Mouse (Mus musculus): ENCODE results near the gene Arap1.

Gene Arap1

DNA sequence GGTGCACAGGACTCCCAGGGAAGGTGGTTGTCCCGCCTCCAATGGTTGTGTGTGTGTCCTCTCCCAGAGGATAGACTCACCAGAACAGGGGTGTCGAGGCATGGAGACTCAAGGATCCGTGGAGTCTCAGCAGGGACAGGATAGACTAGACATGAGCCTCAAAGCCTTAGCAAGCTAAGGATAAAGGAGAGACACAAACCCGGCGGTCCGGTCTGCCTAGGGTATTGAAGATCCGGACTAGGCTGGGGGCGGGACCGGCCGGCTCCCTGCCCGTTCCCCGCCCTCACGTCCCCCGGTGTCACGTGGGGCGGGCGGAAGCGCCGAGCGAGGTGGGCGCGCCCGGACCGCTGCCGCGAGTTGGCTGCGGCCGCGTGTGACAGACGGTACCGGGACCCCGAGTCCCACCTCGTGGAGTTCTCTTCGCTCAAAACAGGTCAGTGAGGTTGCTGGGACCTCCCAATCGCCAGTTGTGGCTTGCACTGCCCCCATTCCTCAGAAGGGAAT lies at the start of gene Arap1:
TSS of gene Arap1 (plus strand) at position 301 of the 504 bp plus-strand sequence.
- DNase-seq (ENCODE audit: inconsistent age in 2 of 2, low spot score in 1 of 2): peak; percentile 72 to 84

GRCm38 (mm10) chr7:101298375-101298774 lies 49.5 kb upstream of the Arap1 start:
- no peak for DNase-seq (ENCODE audit: inconsistent age in 2 of 2, low spot score in 1 of 2)

DNA sequence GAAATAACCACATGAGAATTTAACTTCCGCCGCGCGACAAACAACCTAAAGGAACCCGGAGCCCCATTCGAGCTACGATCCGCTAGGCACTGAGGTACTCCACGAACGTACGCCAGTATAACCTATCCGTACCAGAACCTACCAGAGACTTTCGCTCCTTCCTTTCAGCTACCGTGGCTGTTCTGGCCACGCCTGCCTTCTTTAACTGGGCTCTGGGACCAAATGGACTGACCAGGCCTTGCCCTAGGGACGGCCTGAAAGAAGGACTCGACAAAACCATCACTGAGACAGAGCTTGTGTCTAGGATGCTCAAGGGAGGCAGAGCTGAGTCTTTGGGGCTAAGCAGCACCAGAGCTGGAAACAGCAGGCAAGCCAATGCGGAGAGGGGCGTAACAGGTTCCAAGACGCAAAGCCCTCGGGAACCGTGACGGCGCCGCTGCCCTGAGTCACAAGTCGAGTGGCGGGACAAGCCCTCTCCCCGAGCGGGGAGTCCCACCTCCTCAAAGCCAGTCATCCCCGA lies 46.4 kb upstream of the Arap1 start:
- no peak for DNase-seq (ENCODE audit: inconsistent age in 2 of 2, low spot score in 1 of 2)

DNA sequence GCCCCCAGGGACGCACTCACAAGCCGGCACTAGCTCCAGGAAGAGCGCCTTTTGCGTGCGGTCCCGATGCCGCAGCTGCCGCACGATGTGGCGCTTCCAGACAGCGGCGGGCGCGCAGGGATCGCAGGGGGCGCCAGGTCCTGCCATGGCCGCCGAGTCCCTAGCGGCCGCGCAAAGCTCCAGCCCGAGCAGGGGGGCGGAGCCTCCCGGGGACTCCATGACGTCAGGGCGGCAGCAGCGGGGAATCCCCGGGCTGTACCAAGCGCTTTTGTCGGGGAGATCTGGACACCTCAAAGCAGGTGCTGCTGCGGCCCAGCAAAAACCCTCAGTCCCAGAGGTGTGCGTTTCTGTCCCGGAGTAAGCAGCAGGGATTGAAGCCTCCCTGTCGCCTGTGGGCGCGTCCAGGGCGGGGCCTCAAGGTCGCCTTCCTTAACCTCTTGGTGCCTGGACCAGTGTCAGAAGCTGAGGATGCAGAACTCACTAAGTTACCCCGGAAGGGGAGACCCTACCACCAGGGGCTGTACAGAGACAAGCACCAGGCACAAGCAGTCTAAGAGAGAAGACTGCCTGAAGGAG lies 45.9 kb upstream of the Arap1 start, which contains the start of gene Atg16l2:
TSS of gene Atg16l2 (minus strand) at position 371 of the 576 bp plus-strand sequence.
- peak; percentile 96 to 98 for DNase-seq (ENCODE audit: inconsistent age in 2 of 2, low spot score in 1 of 2)

GRCm38 (mm10) chr7:101302691-101303090 lies 45.2 kb upstream of the Arap1 start:
- no peak for DNase-seq (ENCODE audit: inconsistent age in 2 of 2, low spot score in 1 of 2)

GRCm38 (mm10) chr7:101306841-101307240 lies 41.0 kb upstream of the Arap1 start:
- no peak for DNase-seq (ENCODE audit: inconsistent age in 2 of 2, low spot score in 1 of 2)

DNA sequence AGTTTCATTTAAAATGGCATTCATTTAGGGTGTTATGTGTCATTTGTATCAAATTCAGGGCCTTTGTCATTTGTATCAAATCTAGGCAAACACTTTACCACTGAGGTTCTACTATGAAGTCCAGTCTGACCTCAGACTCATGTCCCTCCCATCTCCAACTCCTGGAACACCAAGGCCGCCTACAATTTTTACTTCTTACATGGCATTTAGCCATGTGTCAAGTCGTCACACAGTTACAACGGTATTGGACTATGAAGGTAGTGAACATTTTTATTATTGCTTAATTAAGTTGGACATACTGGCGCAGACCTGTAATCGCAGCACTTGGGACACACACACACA lies 37.9 kb upstream of the Arap1 start:
- no peak for DNase-seq (ENCODE audit: inconsistent age in 2 of 2, low spot score in 1 of 2)

DNA sequence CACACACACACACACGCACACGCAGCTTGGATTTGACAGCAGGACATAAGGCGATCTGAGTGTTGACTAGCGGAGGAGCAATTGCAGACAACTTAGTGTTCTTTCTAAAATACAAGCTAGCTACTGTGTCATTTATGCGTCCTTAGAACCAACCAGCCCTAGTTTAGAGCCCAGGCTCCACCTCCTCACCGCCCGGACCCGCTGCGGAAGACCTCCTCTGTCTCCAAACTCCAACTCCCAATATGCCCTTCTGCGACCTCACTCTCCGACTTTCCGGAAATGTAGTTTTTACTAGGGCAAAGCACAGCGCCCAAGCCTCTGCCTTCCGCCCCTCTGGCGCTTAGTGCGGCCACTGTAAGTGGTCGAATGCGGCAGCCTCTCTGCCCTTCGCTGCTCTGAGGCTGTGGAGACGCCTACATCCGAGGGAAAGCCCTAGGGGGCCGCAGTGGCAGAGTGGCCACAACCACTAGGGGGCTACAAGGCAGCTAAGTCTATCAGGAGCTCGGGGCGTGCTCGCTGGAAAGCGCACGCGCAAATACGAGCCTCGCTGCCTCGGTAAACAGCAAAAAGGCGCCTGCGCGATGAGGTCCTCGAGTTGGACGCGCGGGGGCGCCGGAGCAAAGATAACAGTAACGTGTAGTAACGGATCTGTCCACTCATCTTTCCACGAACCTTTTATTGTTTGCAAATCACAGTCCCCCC lies 37.4 kb upstream of the Arap1 start:
- peak; percentile 98 to 99 for DNase-seq (ENCODE audit: inconsistent age in 2 of 2, low spot score in 1 of 2)

DNA sequence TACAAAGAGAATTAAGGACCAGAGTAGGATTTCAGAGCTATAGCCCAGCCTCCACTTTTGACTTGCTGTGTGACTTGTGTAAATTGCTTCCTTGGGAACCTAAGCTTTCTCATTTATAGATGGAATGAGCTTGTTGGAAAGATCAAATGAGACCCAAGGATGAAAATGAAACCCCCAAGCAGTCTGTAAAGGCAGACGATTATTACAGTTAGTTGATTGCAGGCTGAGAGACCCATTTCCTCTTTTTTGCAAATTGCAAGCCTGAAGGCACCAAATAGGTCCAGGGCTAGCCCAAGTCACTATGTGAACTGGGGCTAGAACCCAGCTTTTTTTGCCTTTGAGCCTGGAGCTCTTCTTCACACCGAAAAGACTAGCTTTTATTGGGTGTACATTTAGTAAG lies 36.8 kb upstream of the Arap1 start:
- DNase-seq (ENCODE audit: inconsistent age in 2 of 2, low spot score in 1 of 2): no peak

GRCm38 (mm10) chr7:101313033-101313432 lies 34.8 kb upstream of the Arap1 start:
- no peak for DNase-seq (ENCODE audit: inconsistent age in 2 of 2, low spot score in 1 of 2)

DNA sequence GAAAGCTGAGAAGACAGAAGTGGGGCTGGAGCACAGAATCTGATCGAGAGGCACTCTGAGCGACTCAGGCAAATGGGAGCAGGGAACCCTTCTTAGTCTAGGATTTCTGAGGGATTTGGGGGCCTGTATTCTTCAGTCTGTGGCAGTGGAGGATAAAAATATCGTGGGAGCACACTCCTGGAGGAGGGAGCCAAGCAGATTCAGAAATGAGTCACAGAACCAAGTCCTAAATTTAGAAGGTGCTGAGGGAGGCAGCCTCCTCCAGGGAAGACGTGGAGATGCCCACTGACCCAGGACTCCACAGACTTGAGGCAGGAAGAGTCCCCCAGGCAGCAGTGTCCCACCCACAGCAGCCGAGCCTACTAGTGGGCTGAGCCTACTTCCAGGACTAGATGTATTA lies 33.5 kb upstream of the Arap1 start:
- DNase-seq (ENCODE audit: inconsistent age in 2 of 2, low spot score in 1 of 2): no peak

GRCm38 (mm10) chr7:101315699-101316098 lies 32.2 kb upstream of the Arap1 start:
- no peak for DNase-seq (ENCODE audit: inconsistent age in 2 of 2, low spot score in 1 of 2)

GRCm38 (mm10) chr7:101316591-101317001 lies 31.3 kb upstream of the Arap1 start:
- no peak for DNase-seq (ENCODE audit: inconsistent age in 2 of 2, low spot score in 1 of 2)

GRCm38 (mm10) chr7:101317014-101317413 lies 30.9 kb upstream of the Arap1 start, which contains the start of gene Stard10:
Gene Stard10 (plus strand): TSS chr7:101317086.
- DNase-seq (ENCODE audit: inconsistent age in 2 of 2, low spot score in 1 of 2): no peak

GRCm38 (mm10) chr7:101318848-101319247 lies 29.0 kb upstream of the Arap1 start:
- DNase-seq (ENCODE audit: inconsistent age in 2 of 2, low spot score in 1 of 2): no peak

- no peak for DNase-seq (ENCODE audit: inconsistent age in 2 of 2, low spot score in 1 of 2)
These were observed 28.1 kb upstream of the Arap1 start for GRCm38 (mm10) chr7:101319796-101320195.

DNA sequence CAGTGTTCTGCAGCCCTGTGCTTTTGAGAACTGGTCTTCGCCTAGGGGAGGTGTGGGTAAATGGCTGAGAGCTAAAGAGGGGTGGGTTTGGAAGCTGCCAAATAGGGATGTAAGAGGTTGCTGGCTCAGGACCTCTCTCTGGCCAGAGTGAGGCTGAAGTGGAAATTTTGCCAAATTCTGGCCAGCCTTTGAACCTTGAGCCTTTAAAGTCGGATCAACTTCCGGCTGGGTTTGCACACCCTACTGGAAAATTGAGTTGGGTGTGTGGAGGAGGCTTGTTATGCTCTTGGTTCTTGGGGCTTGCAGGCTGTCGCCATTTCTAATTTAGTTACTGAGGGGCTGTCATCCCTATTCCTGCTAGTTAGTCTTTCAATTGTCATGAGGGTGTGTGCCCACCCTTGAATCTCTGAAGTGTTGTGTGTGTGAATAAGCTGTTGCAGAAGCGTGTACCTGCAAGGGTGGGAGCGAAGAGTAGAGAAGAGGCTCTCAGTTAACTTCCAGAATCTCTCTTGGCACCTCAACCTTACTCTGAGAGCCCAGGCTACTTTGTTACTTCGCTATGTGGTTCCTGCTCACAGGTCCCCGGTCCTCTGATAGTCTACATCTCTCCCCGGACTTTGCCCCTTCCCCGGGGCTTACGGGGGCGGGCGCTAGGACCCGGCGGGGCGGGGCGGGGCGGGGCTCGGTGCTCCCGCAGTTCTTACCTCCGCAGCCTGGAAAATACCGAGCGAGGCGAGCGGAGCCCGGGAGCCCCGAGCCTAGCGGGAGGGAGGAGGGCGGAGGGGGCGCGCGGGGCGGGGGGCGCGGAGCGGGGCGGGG lies 27.3 kb upstream of the Arap1 start:
- peak; percentile 64 to 80 for DNase-seq (ENCODE audit: inconsistent age in 2 of 2, low spot score in 1 of 2)

DNA sequence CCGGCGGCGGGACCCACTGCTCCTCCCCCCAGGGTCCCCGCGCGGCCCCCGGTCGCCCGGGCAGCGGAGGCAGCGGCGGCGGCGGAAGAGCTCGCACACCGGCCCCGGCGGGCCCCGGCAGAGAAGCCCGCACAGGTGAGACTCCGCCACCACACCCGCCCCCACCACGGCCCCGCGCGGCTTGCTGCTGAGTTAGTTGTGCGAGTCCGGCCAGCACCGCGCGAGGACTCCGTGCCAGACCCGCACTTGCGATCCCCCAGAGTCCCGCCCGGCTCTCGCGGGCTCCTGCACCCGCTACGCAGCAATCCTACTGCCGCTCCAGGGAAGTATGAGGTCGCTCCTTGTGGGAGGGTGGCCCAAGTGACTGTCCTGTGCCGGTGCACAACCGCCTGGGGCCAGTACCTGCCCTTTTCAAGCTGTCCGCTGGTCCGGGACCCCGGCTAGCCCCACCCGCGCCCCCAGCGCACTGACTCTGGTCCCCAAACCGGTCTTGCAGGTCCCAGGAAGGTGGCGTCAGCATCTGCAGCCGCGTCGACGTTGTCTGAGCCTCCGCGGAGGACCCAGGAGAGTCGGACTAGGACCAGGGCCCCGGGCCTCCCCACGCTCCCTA lies 26.5 kb upstream of the Arap1 start:
- peak; percentile 67 to 82 for DNase-seq (ENCODE audit: inconsistent age in 2 of 2, low spot score in 1 of 2)

DNA sequence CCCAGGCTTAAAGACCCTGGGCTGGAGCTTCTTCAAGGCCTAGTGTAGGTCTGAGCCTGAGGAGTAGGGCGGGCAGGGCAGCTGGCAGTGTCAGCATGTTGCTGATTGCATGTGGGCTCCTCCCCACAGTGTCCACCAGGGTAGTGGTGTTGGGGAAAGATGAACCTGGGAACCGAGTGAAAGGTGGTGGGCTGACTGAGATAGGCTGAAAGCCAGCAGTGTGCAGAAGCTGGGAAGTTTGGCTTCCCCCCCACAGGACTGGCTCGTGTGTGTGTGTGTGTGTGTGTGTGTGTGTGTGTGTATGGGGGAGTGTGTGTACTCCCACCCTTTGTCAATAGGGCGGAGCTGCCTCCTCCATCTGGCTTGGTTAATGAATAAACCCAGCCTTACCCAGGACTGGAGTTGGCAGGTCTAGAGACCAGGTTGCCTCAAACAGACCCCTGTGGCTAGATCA lies 24.7 kb upstream of the Arap1 start:
- DNase-seq (ENCODE audit: inconsistent age in 2 of 2, low spot score in 1 of 2): peak in 1 of 2 experiments; percentile 51

- peak; percentile 66 to 76 for DNase-seq (ENCODE audit: inconsistent age in 2 of 2, low spot score in 1 of 2)
These were observed 23.5 kb upstream of the Arap1 start for GRCm38 (mm10) chr7:101324142-101324962.

Data from adrenal gland, adult (tissue).